Mouse (Mus musculus): ENCODE data around the gene Tfdp2. TPM values are rescaled to one million over a fixed set of nuclear protein-coding genes. Genes with fewer than 3 reads are reported as not detected.
"Not testable (repeated sequence)": the region's sequence is repeated elsewhere in the genome, so short reads cannot be mapped to it uniquely, and the experiment has no call there.

Gene Tfdp2
- total and polyA plus RNA-seq, 2 experiments from 2014 or later, result 13.5 to 15.7 TPM

DNA sequence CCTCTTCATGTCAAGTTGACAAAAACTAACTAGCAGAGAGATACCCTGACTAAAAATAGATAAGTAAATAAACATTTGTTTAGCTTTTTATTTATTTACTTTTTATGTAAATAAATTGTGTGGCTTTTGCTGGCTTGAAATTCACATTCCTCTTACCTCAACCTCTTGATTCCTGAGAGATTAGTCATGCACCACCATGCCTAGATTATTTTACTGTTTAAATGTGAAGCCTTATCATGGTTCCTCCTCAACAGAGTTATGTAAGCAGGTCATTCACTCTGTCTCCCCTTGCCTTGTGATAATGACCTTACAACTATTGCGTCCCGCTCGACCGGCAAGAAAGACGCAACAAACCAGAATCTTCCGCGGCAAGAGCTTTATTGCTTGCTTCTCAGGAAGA is 32.6 kb upstream of the Tfdp2 start:
- no peak overlapping the region for H3K4me2 ChIP-seq (ENCODE audit: low read depth, low read length, poor library complexity, severe bottlenecking)
- no peak overlapping the region for H3K9ac ChIP-seq (replicated peaks; ENCODE audit: low read length, poor library complexity, severe bottlenecking)
- ATAC-seq (ENCODE audit: low FRiP score), result no peak
- no peaks in the 10 kb centered on the region; the same call in 1 of the 2 replicates for H3K36me3 ChIP-seq (ENCODE audit: insufficient read depth, low read length)
- H3K9me3 ChIP-seq (ENCODE audit: low read length), result no peaks in the 10 kb centered on the region
- no peaks in the 10 kb centered on the region for H3K4me1 ChIP-seq (ENCODE audit: insufficient read depth, low read length)
- no peak for DNase-seq (ENCODE audit: low spot score)
- TF ChIP-seq CTCF (IDR thresholded peaks at IDR 0.05), result no peak
- no peaks in the 10 kb centered on the region for H3K27me3 ChIP-seq (ENCODE audit: insufficient read depth, low read length)
- no peak overlapping the region for H3K27ac ChIP-seq (ENCODE audit: low read depth, low read length)
- WGBS, result over 99% methylated on average over 7 of the region's 7 CpGs
- no peak overlapping the region for H3K4me3 ChIP-seq (ENCODE audit: low read depth, low read length)

DNA sequence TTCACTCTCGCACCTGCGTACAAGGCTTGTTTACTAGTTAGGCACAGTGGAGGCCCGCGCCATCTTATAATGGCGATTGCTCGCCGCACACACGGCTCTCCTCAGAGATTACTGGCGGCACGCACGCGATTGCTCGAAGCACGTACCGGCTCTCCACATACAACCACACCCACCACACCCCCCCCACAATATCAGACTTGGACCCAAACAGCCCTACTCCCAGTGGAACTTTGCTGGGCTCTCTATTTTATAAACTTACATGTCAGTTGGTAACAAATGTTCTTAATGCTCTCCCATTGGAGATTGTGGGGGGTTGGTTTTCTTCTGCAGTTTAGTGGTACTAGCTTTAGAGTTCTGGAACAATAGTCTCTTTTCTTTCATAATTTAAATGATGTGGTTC is 32.1 kb upstream of the Tfdp2 start:
- not testable (repeated sequence) for H3K4me3 ChIP-seq (ENCODE audit: low read depth, low read length); H3K27me3 ChIP-seq (ENCODE audit: insufficient read depth, low read length); H3K27ac ChIP-seq (ENCODE audit: low read depth, low read length); DNase-seq (ENCODE audit: low spot score); H3K9ac ChIP-seq (replicated peaks; ENCODE audit: low read length, poor library complexity, severe bottlenecking); H3K4me2 ChIP-seq (ENCODE audit: low read depth, low read length, poor library complexity, severe bottlenecking); ATAC-seq (ENCODE audit: low FRiP score); H3K9me3 ChIP-seq (ENCODE audit: low read length); H3K4me1 ChIP-seq (ENCODE audit: insufficient read depth, low read length); H3K36me3 ChIP-seq (ENCODE audit: insufficient read depth, low read length)
- 98% methylated on average over 13 of the region's 15 CpGs for WGBS

- Histone ChIP-seq H3K27ac (ENCODE audit: low read depth, low read length) (no peak overlapping the region), H3K9me3 (ENCODE audit: low read length) (no peaks in the 10 kb centered on the region), H3K4me1 (ENCODE audit: insufficient read depth, low read length) (no peaks in the 10 kb centered on the region), H3K27me3 (ENCODE audit: insufficient read depth, low read length) (no peaks in the 10 kb centered on the region), H3K4me3 (ENCODE audit: low read depth, low read length) (no peak overlapping the region), H3K36me3 (ENCODE audit: insufficient read depth, low read length) (no peaks in the 10 kb centered on the region; the same call in 1 of the 2 replicates), H3K4me2 (ENCODE audit: low read depth, low read length, poor library complexity, severe bottlenecking) (no peak overlapping the region), H3K9ac (replicated peaks; ENCODE audit: low read length, poor library complexity, severe bottlenecking) (no peak overlapping the region)
- no peak for ATAC-seq (ENCODE audit: low FRiP score)
- TF ChIP-seq CTCF (IDR thresholded peaks at IDR 0.05), result peak; percentile 87
- WGBS, result 16% methylated on average over 5 of the region's 5 CpGs
- peak; percentile 59 for DNase-seq (ENCODE audit: low spot score)
Measured at GRCm38 (mm10) chr9:96167168-96167585, 28.9 kb upstream of the Tfdp2 start.

DNA sequence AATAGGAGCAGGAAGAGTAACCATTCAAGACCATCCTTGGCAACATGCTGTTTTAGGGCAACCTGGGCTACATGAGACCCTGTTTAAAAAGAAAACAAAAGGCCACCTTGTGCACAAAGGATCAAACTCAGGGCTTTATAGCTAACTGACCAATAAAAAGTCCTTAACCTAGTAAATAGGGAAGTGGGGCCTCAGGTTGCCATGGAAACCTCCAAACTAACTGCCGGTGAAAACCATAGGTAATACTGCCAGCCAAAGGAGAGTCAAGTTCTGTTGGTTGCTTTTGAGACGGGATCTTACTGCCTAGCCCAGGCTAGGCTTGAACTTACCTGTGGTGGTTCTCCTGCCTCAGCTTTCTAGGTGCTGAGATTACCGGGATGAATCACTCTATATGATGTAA is 25.5 kb upstream of the Tfdp2 start:
- no peak for DNase-seq (ENCODE audit: low spot score)
- no peak for ATAC-seq (ENCODE audit: low FRiP score)
- Histone ChIP-seq H3K9me3 (ENCODE audit: low read length) (no peaks in the 10 kb centered on the region), H3K4me3 (ENCODE audit: low read depth, low read length) (no peak overlapping the region), H3K36me3 (ENCODE audit: insufficient read depth, low read length) (no peaks in the 10 kb centered on the region), H3K9ac (replicated peaks; ENCODE audit: low read length, poor library complexity, severe bottlenecking) (no peak overlapping the region), H3K4me1 (ENCODE audit: insufficient read depth, low read length) (no peaks in the 10 kb centered on the region), H3K4me2 (ENCODE audit: low read depth, low read length, poor library complexity, severe bottlenecking) (no peak overlapping the region), H3K27ac (ENCODE audit: low read depth, low read length) (no peak overlapping the region), H3K27me3 (ENCODE audit: insufficient read depth, low read length) (no peaks in the 10 kb centered on the region)
- 65% methylated on average over 3 of the region's 3 CpGs for WGBS
- no peak for TF ChIP-seq CTCF (IDR thresholded peaks at IDR 0.05)

GRCm38 (mm10) chr9:96184909-96185308 is 11.2 kb upstream of the Tfdp2 start:
- Histone ChIP-seq H3K9ac (replicated peaks; ENCODE audit: low read length, poor library complexity, severe bottlenecking) (no peak overlapping the region), H3K27me3 (ENCODE audit: insufficient read depth, low read length) (no peaks in the 10 kb centered on the region), H3K4me3 (ENCODE audit: low read depth, low read length) (no peak overlapping the region), H3K36me3 (ENCODE audit: insufficient read depth, low read length) (no peaks in the 10 kb centered on the region), H3K4me2 (ENCODE audit: low read depth, low read length, poor library complexity, severe bottlenecking) (no peak overlapping the region), H3K27ac (ENCODE audit: low read depth, low read length) (no peak overlapping the region), H3K9me3 (ENCODE audit: low read length) (no peaks in the 10 kb centered on the region), H3K4me1 (ENCODE audit: insufficient read depth, low read length) (no peaks in the 10 kb centered on the region)
- 89% methylated on average over 4 of the region's 4 CpGs for WGBS
- no peak for ATAC-seq (ENCODE audit: low FRiP score)
- TF ChIP-seq CTCF (IDR thresholded peaks at IDR 0.05), result no peak
- no peak for DNase-seq (ENCODE audit: low spot score)

- 72% methylated on average over 7 of the region's 7 CpGs for WGBS
- no peak for TF ChIP-seq CTCF (IDR thresholded peaks at IDR 0.05)
- Histone ChIP-seq H3K36me3 (ENCODE audit: insufficient read depth, low read length) (no peaks in the 10 kb centered on the region), H3K4me1 (ENCODE audit: insufficient read depth, low read length) (no peaks in the 10 kb centered on the region), H3K4me3 (ENCODE audit: low read depth, low read length) (no peak overlapping the region), H3K9me3 (ENCODE audit: low read length) (no peaks in the 10 kb centered on the region), H3K4me2 (ENCODE audit: low read depth, low read length, poor library complexity, severe bottlenecking) (no peak overlapping the region), H3K27ac (ENCODE audit: low read depth, low read length) (no peak overlapping the region), H3K27me3 (ENCODE audit: insufficient read depth, low read length) (no peaks in the 10 kb centered on the region), H3K9ac (replicated peaks; ENCODE audit: low read length, poor library complexity, severe bottlenecking) (no peak overlapping the region)
- DNase-seq (ENCODE audit: low spot score) (no peak), ATAC-seq (ENCODE audit: low FRiP score) (no peak)
Measured at GRCm38 (mm10) chr9:96186701-96187100, 9.4 kb upstream of the Tfdp2 start.
